Mouse (Mus musculus): Measurements from ENCODE around the gene Ctsd.
"Not testable (repeated sequence)": the region's sequence is repeated elsewhere in the genome, so short reads cannot be mapped to it uniquely, and the experiment has no call there.

Gene Ctsd

GRCm38 (mm10) chr7:142387419-142388148 lies at the start of gene Ctsd:
Gene Ctsd, minus strand, starts transcription at chr7:142388038.
- peak; percentile 98 to 99 for DNase-seq

GRCm38 (mm10) chr7:142437324-142437723 lies 49.5 kb upstream of the Ctsd start:
- no peak for DNase-seq

- DNase-seq = peak; percentile 82 to 83
These were observed 47.7 kb upstream of the Ctsd start for GRCm38 (mm10) chr7:142435524-142435923.

- no peak for DNase-seq
These were observed 46.5 kb upstream of the Ctsd start, which contains the start of gene Syt8 for GRCm38 (mm10) chr7:142434137-142434865. Gene Syt8, plus strand, starts transcription at chr7:142434850.

- peak in 1 of 2 experiments; percentile 28 for DNase-seq
These were observed 45.8 kb upstream of the Ctsd start for GRCm38 (mm10) chr7:142433623-142434022.

GRCm38 (mm10) chr7:142431106-142431505 lies 43.3 kb upstream of the Ctsd start:
- DNase-seq = no peak

- no peak for DNase-seq
These were observed 42.4 kb upstream of the Ctsd start for GRCm38 (mm10) chr7:142430160-142430678.

- DNase-seq = peak in 1 of 2 experiments; percentile 36
These were observed 40.4 kb upstream of the Ctsd start for GRCm38 (mm10) chr7:142428213-142428612.

GRCm38 (mm10) chr7:142425641-142426213 lies 37.9 kb upstream of the Ctsd start:
- peak; percentile 53 to 58 for DNase-seq

GRCm38 (mm10) chr7:142421826-142422225 lies 34.0 kb upstream of the Ctsd start:
- no peak for DNase-seq

- DNase-seq = no peak
These were observed 32.0 kb upstream of the Ctsd start for GRCm38 (mm10) chr7:142419887-142420286.

- no peak for DNase-seq
These were observed 30.8 kb upstream of the Ctsd start for GRCm38 (mm10) chr7:142418679-142419078.

GRCm38 (mm10) chr7:142418027-142418426 lies 30.2 kb upstream of the Ctsd start:
- no peak for DNase-seq

GRCm38 (mm10) chr7:142416225-142416624 lies 28.4 kb upstream of the Ctsd start:
- DNase-seq = no peak

GRCm38 (mm10) chr7:142415314-142415713 lies 27.5 kb upstream of the Ctsd start:
- DNase-seq = no peak

- DNase-seq = no peak
These were observed 25.4 kb upstream of the Ctsd start for GRCm38 (mm10) chr7:142413285-142413684.

- DNase-seq = no peak
These were observed 21.8 kb upstream of the Ctsd start for GRCm38 (mm10) chr7:142409603-142410002.

GRCm38 (mm10) chr7:142408686-142409085 lies 20.8 kb upstream of the Ctsd start:
- DNase-seq = no peak

GRCm38 (mm10) chr7:142407935-142408334 lies 20.1 kb upstream of the Ctsd start:
- no peak for DNase-seq

- DNase-seq = not testable (repeated sequence)
These were observed 17.3 kb upstream of the Ctsd start for GRCm38 (mm10) chr7:142405134-142405533.

GRCm38 (mm10) chr7:142403591-142403990 lies 15.8 kb upstream of the Ctsd start:
- no peak for DNase-seq

GRCm38 (mm10) chr7:142400750-142401142 lies 12.9 kb upstream of the Ctsd start:
- DNase-seq = no peak

GRCm38 (mm10) chr7:142400112-142400749 lies 12.4 kb upstream of the Ctsd start:
- DNase-seq = no peak
